Mouse (Mus musculus) ES-Bruce4 (cell line): Measurements from ENCODE around the gene Cfap43.

Experiments
- CTCF ChIP-seq: IDR thresholded peaks from one replicate; pipeline ENCODE4 v1.8.1; 2011; ENCODE audit warnings: low read depth, low read length
- POLR2A ChIP-seq: IDR thresholded peaks from one replicate; pipeline ENCODE4 v1.8.1; 2011; ENCODE audit warnings: low read length; ENCODE audit not compliant: insufficient read depth

- TF ChIP-seq CTCF: no peak
- TF ChIP-seq POLR2A: no peak
Measured at GRCm38 (mm10) chr19:47913344-47913743, 5.7 kb downstream of the Cfap43 start.
